Mouse (Mus musculus): ENCODE measurements around the gene D630039A03Rik. TPM values are rescaled to one million over a fixed set of nuclear protein-coding genes. Genes with fewer than 3 reads are reported as not detected.

D630039A03Rik gene
- polyA plus RNA-seq, 1 experiment from 2014 or later, result 0.05 TPM

- Histone ChIP-seq H3K9me3 (replicated peaks) (0 out of 2 replicates have a peak, but pooled peaks cover 4% of the 10 kb centered on the region), H3K4me1 (replicated peaks) (peaks cover 8% of the 10 kb centered on the region), H3K9ac (no peak overlapping the region), H3K27me3 (replicated peaks) (0 out of 2 replicates have a peak, but pooled peaks cover 3% of the 10 kb centered on the region), H3K4me3 (no peak overlapping the region), H3K4me2 (no peak overlapping the region), H3K36me3 (no peaks in the 10 kb centered on the region), H3K27ac (ENCODE audit: poor library complexity, severe bottlenecking) (no peak overlapping the region)
- WGBS, result 55% methylated on average over 6 of the region's 6 CpGs
- ATAC-seq (ENCODE audit: insufficient number of reproducible peaks, low FRiP score), result no peak
These were observed 7.2 kb downstream of the D630039A03Rik start for GRCm38 (mm10) chr4:57908860-57909259.

GRCm38 (mm10) chr4:57906708-57907107 is 9.4 kb downstream of the D630039A03Rik start:
- Histone ChIP-seq H3K27me3 (replicated peaks) (0 out of 2 replicates have a peak, but pooled peaks cover 3% of the 10 kb centered on the region), H3K9ac (no peak overlapping the region), H3K4me1 (replicated peaks) (peaks cover 9% of the 10 kb centered on the region), H3K9me3 (replicated peaks) (no peaks in the 10 kb centered on the region), H3K4me3 (no peak overlapping the region), H3K27ac (ENCODE audit: poor library complexity, severe bottlenecking) (no peak overlapping the region), H3K4me2 (no peak overlapping the region), H3K36me3 (no peaks in the 10 kb centered on the region)
- 52% methylated on average over 2 of the region's 2 CpGs for WGBS
- ATAC-seq (ENCODE audit: insufficient number of reproducible peaks, low FRiP score), result no peak

GRCm38 (mm10) chr4:57904638-57905037 is 11.5 kb downstream of the D630039A03Rik start:
- WGBS, result 33% methylated on average over 9 of the region's 9 CpGs
- Histone ChIP-seq H3K27ac (ENCODE audit: poor library complexity, severe bottlenecking) (no peak overlapping the region), H3K27me3 (replicated peaks) (0 out of 2 replicates have a peak, but pooled peaks cover 3% of the 10 kb centered on the region), H3K4me3 (no peak overlapping the region), H3K9ac (no peak overlapping the region), H3K36me3 (no peaks in the 10 kb centered on the region), H3K4me1 (replicated peaks) (peaks cover 9% of the 10 kb centered on the region), H3K9me3 (replicated peaks) (no peaks in the 10 kb centered on the region), H3K4me2 (no peak overlapping the region)
- no peak for ATAC-seq (ENCODE audit: insufficient number of reproducible peaks, low FRiP score)

GRCm38 (mm10) chr4:57904211-57904610 is 11.9 kb downstream of the D630039A03Rik start:
- Histone ChIP-seq H3K27me3 (replicated peaks) (0 out of 2 replicates have a peak, but pooled peaks cover 3% of the 10 kb centered on the region), H3K27ac (ENCODE audit: poor library complexity, severe bottlenecking) (no peak overlapping the region), H3K4me2 (no peak overlapping the region), H3K9ac (no peak overlapping the region), H3K36me3 (no peaks in the 10 kb centered on the region), H3K4me1 (replicated peaks) (peaks cover 9% of the 10 kb centered on the region), H3K4me3 (no peak overlapping the region), H3K9me3 (replicated peaks) (no peaks in the 10 kb centered on the region)
- ATAC-seq (ENCODE audit: insufficient number of reproducible peaks, low FRiP score), result no peak
- 6% methylated on average over 5 of the region's 5 CpGs for WGBS

GRCm38 (mm10) chr4:57902619-57903018 is 13.5 kb downstream of the D630039A03Rik start:
- no peaks in the 10 kb centered on the region for H3K9me3 ChIP-seq (replicated peaks)
- H3K27me3 ChIP-seq (replicated peaks), result 0 out of 2 replicates have a peak, but pooled peaks cover 3% of the 10 kb centered on the region
- H3K4me1 ChIP-seq (replicated peaks), result peaks cover 9% of the 10 kb centered on the region
- no peak overlapping the region for H3K27ac ChIP-seq (ENCODE audit: poor library complexity, severe bottlenecking)
- no peak overlapping the region for H3K4me2 ChIP-seq
- ATAC-seq (ENCODE audit: insufficient number of reproducible peaks, low FRiP score), result no peak
- H3K36me3 ChIP-seq, result peaks cover 10% of the 10 kb centered on the region
- WGBS, result 78% methylated on average over 5 of the region's 5 CpGs
- H3K9ac ChIP-seq, result no peak overlapping the region
- H3K4me3 ChIP-seq, result no peak overlapping the region

GRCm38 (mm10) chr4:57901210-57901609 is 14.9 kb downstream of the D630039A03Rik start:
- ATAC-seq (ENCODE audit: insufficient number of reproducible peaks, low FRiP score), result no peak

GRCm38 (mm10) chr4:57896631-57897030 is 19.5 kb downstream of the D630039A03Rik start:
- no peaks in the 10 kb centered on the region for H3K9me3 ChIP-seq (replicated peaks)
- no peak overlapping the region for H3K27ac ChIP-seq (ENCODE audit: poor library complexity, severe bottlenecking)
- peaks cover 42% of the 10 kb centered on the region for H3K36me3 ChIP-seq
- ATAC-seq (ENCODE audit: insufficient number of reproducible peaks, low FRiP score), result no peak
- H3K27me3 ChIP-seq (replicated peaks), result no peaks in the 10 kb centered on the region
- 88% methylated on average over 3 of the region's 3 CpGs for WGBS
- H3K4me3 ChIP-seq, result no peak overlapping the region
- H3K4me1 ChIP-seq (replicated peaks), result peaks cover 6% of the 10 kb centered on the region; the same call in 1 of the 2 replicates
- no peak overlapping the region for H3K4me2 ChIP-seq
- no peak overlapping the region for H3K9ac ChIP-seq

More at GRCm38 (mm10) chr4:57901210-57901609, 14.9 kb downstream of the D630039A03Rik start:
- H3K9me3 ChIP-seq (replicated peaks), result no peaks in the 10 kb centered on the region
- 9% methylated on average over 4 of the region's 4 CpGs for WGBS
- peaks cover 17% of the 10 kb centered on the region for H3K36me3 ChIP-seq
- H3K4me1 ChIP-seq (replicated peaks), result peaks cover 9% of the 10 kb centered on the region
- no peak overlapping the region for H3K4me2 ChIP-seq
- H3K27me3 ChIP-seq (replicated peaks), result no peaks in the 10 kb centered on the region
- no peak overlapping the region for H3K4me3 ChIP-seq
- no peak overlapping the region for H3K27ac ChIP-seq (ENCODE audit: poor library complexity, severe bottlenecking)
- no peak overlapping the region for H3K9ac ChIP-seq

- H3K4me3 ChIP-seq, result no peak overlapping the region
- no peak for ATAC-seq (ENCODE audit: insufficient number of reproducible peaks, low FRiP score)
- WGBS, result 52% methylated on average over 6 of the region's 6 CpGs
- H3K9me3 ChIP-seq (replicated peaks), result no peaks in the 10 kb centered on the region
- H3K4me1 ChIP-seq (replicated peaks), result peaks cover 6% of the 10 kb centered on the region; the same call in 1 of the 2 replicates
- no peaks in the 10 kb centered on the region for H3K27me3 ChIP-seq (replicated peaks)
- no peak overlapping the region for H3K27ac ChIP-seq (ENCODE audit: poor library complexity, severe bottlenecking)
- no peak overlapping the region for H3K9ac ChIP-seq
- no peak overlapping the region for H3K4me2 ChIP-seq
- peaks cover 42% of the 10 kb centered on the region for H3K36me3 ChIP-seq
These were observed 20.2 kb downstream of the D630039A03Rik start for GRCm38 (mm10) chr4:57895902-57896301.

GRCm38 (mm10) chr4:57895140-57895539 is 21.0 kb downstream of the D630039A03Rik start:
- H3K27ac ChIP-seq (ENCODE audit: poor library complexity, severe bottlenecking), result peak overlapping the region; percentile 17; the same call in 1 of the 2 replicates
- ATAC-seq (ENCODE audit: insufficient number of reproducible peaks, low FRiP score), result no peak
- H3K4me3 ChIP-seq, result no peak overlapping the region
- no peaks in the 10 kb centered on the region for H3K9me3 ChIP-seq (replicated peaks)
- no peaks in the 10 kb centered on the region for H3K27me3 ChIP-seq (replicated peaks)
- 45% methylated on average over 5 of the region's 5 CpGs for WGBS
- H3K36me3 ChIP-seq, result peaks cover 42% of the 10 kb centered on the region
- no peak overlapping the region for H3K4me2 ChIP-seq
- peaks cover 6% of the 10 kb centered on the region; the same call in 1 of the 2 replicates for H3K4me1 ChIP-seq (replicated peaks)
- H3K9ac ChIP-seq, result no peak overlapping the region

- peaks cover 31% of the 10 kb centered on the region for H3K36me3 ChIP-seq
- ATAC-seq (ENCODE audit: insufficient number of reproducible peaks, low FRiP score), result no peak
- no peak overlapping the region for H3K4me2 ChIP-seq
- peaks cover 9% of the 10 kb centered on the region for H3K4me1 ChIP-seq (replicated peaks)
- H3K9ac ChIP-seq, result no peak overlapping the region
- WGBS, result 88% methylated on average over 10 of the region's 10 CpGs
- no peaks in the 10 kb centered on the region for H3K27me3 ChIP-seq (replicated peaks)
- H3K4me3 ChIP-seq, result no peak overlapping the region
- H3K27ac ChIP-seq (ENCODE audit: poor library complexity, severe bottlenecking), result no peak overlapping the region
- H3K9me3 ChIP-seq (replicated peaks), result no peaks in the 10 kb centered on the region
These were observed 24.0 kb downstream of the D630039A03Rik start for GRCm38 (mm10) chr4:57892001-57892586.

- no peak overlapping the region for H3K27ac ChIP-seq (ENCODE audit: poor library complexity, severe bottlenecking)
- 89% methylated on average over 8 of the region's 8 CpGs for WGBS
- H3K27me3 ChIP-seq (replicated peaks), result no peaks in the 10 kb centered on the region
- H3K9me3 ChIP-seq (replicated peaks), result no peaks in the 10 kb centered on the region
- no peak overlapping the region for H3K4me3 ChIP-seq
- peaks cover 22% of the 10 kb centered on the region for H3K36me3 ChIP-seq
- no peak for ATAC-seq (ENCODE audit: insufficient number of reproducible peaks, low FRiP score)
- peaks cover 21% of the 10 kb centered on the region for H3K4me1 ChIP-seq (replicated peaks)
- H3K4me2 ChIP-seq, result no peak overlapping the region
- H3K9ac ChIP-seq, result no peak overlapping the region
These were observed 26.3 kb downstream of the D630039A03Rik start for GRCm38 (mm10) chr4:57889773-57890172.
